Comparison of ENCODE assay signal across 9 mouse cellular contexts in genomic region chr11:75213372-75214080, GRCm38 (mm10). TPM values are rescaled to one million over a fixed set of nuclear protein-coding genes. Genes with fewer than 3 reads are reported as not detected.
A peak's percentile ranks its signal among the peaks of the same experiment; 100 is the strongest.
DNase-seq lines count a peak whose midpoint lies in the region; ATAC-seq and TF ChIP-seq lines count a peak whose summit lies in the region.
"Had no signal": no experiment of that assay in that cellular context is flagged by ENCODE, and none has a peak within 500 bp of the region (broad histone marks: within the 10 kb centered on the region; RNA-seq: fewer than 3 reads in every experiment).

No protein-coding gene starts in this region.

- peaks cover 16% of the 10 kb centered on the region for H3K4me1 ChIP-seq in forebrain, embryonic 11.5 days (replicated peaks; ENCODE audit: control insufficient read depth, insufficient read depth, low read length)
- H3K4me1 ChIP-seq in intestine, embryonic 15.5 days (replicated peaks) = peaks cover 36% of the 10 kb centered on the region
- H3K4me1 ChIP-seq in liver, embryonic 14.5 days (replicated peaks; ENCODE audit: control insufficient read depth in 2 of 2, insufficient read depth in 2 of 2, low read length in 1 of 2) = peaks cover 30 to 40% of the 10 kb centered on the region in 2 experiments
- peaks cover 19% of the 10 kb centered on the region for H3K4me1 ChIP-seq in neural tube, embryonic 14.5 days (ENCODE audit: control insufficient read depth, insufficient read depth, low read length)

- no peaks in the 10 kb centered on the region for H3K27me3 ChIP-seq in forebrain, embryonic 11.5 days (ENCODE audit: control insufficient read depth, insufficient read depth, low read length)
- H3K27me3 ChIP-seq in intestine, embryonic 15.5 days (replicated peaks) = no peaks in the 10 kb centered on the region
- peaks cover 4% of the 10 kb centered on the region; the same call in 1 of the 2 replicates for H3K27me3 ChIP-seq in liver, embryonic 14.5 days (ENCODE audit: control insufficient read depth, insufficient read depth, low read length)
- H3K27me3 ChIP-seq in neural tube, embryonic 14.5 days (ENCODE audit: control insufficient read depth, insufficient read depth, low read length) = no peaks in the 10 kb centered on the region

- peak overlapping the region; percentile 55 for H3K4me2 ChIP-seq in forebrain, embryonic 11.5 days (ENCODE audit: low read depth, low read length, severe bottlenecking)
- H3K4me2 ChIP-seq in intestine, embryonic 15.5 days (replicated peaks) = peak overlapping the region; percentile 78
- H3K4me2 ChIP-seq in liver, embryonic 14.5 days (ENCODE audit: low read depth) = peak overlapping the region; percentile 51
- peak overlapping the region; percentile 47 for H3K4me2 ChIP-seq in neural tube, embryonic 14.5 days (ENCODE audit: low read depth, low read length)

- 2% methylated on average over 35 of the region's 35 CpGs for WGBS in forebrain, embryonic 11.5 days
- 8% methylated on average over 35 of the region's 35 CpGs for WGBS in intestine, embryonic 15.5 days
- WGBS in liver, embryonic 14.5 days (ENCODE audit: insufficient replicate concordance) = 19% methylated on average over 35 of the region's 35 CpGs
- WGBS in neural tube, embryonic 14.5 days = 3% methylated on average over 34 of the region's 35 CpGs

- peak overlapping the region; percentile 27 for H3K4me3 ChIP-seq in forebrain, embryonic 11.5 days (ENCODE audit: low read depth, low read length)
- H3K4me3 ChIP-seq in intestine, embryonic 15.5 days (replicated peaks) = peak overlapping the region; percentile 31
- peak overlapping the region in 1 of 2 experiments; percentile 6; a peak in 2 of 4 replicates for H3K4me3 ChIP-seq in liver, embryonic 14.5 days (ENCODE audit: insufficient read depth in 1 of 2, low read depth in 2 of 2, low read length in 2 of 2)
- peak overlapping the region; percentile 19; the same call in 1 of the 2 replicates for H3K4me3 ChIP-seq in neural tube, embryonic 14.5 days (ENCODE audit: low read depth, low read length)
- H3K4me3 ChIP-seq: megakaryocyte, embryonic 14.5 days had no signal

- no peaks in the 10 kb centered on the region for H3K36me3 ChIP-seq in forebrain, embryonic 11.5 days (ENCODE audit: control insufficient read depth, insufficient read depth, low read length)
- H3K36me3 ChIP-seq in intestine, embryonic 15.5 days = no peaks in the 10 kb centered on the region
- no peaks in the 10 kb centered on the region for H3K36me3 ChIP-seq in liver, embryonic 14.5 days (replicated peaks; ENCODE audit: control insufficient read depth, insufficient read depth, low read depth)
- H3K36me3 ChIP-seq in neural tube, embryonic 14.5 days (ENCODE audit: control insufficient read depth, insufficient read depth, low read length) = no peaks in the 10 kb centered on the region

- H3K9ac ChIP-seq in forebrain, embryonic 11.5 days (ENCODE audit: low read length) = peak overlapping the region; percentile 48; the same call in 1 of the 2 replicates
- peak overlapping the region; percentile 37 for H3K9ac ChIP-seq in intestine, embryonic 15.5 days
- no peak overlapping the region for H3K9ac ChIP-seq in liver, embryonic 14.5 days (replicated peaks)
- peak overlapping the region; percentile 39 for H3K9ac ChIP-seq in neural tube, embryonic 14.5 days (replicated peaks; ENCODE audit: low read depth, low read length)

- no peak for TF ChIP-seq CTCF in liver, embryonic 14.5 days (IDR thresholded peaks at IDR 0.05; ENCODE audit: low read depth)

- peak; percentile 28 for DNase-seq in ES-CJ7 (ENCODE audit: low read depth, low spot score)
- DNase-seq in adrenal gland, postnatal 10 days = peak; percentile 75
- DNase-seq in forebrain, embryonic 11.5 days (ENCODE audit: low spot score) = peak; percentile 79
- no peak for DNase-seq in liver, embryonic 14.5 days (ENCODE audit: low read depth in 3 of 3, low spot score in 3 of 3)
- no peak for DNase-seq in spleen, adult 12 weeks (ENCODE audit: low spot score)
- DNase-seq in right cerebral cortex, adult 2 months (ENCODE audit: low spot score in 2 of 2) = no peak

- ATAC-seq in forebrain, embryonic 11.5 days (replicated peaks; ENCODE audit: low FRiP score) = peak; percentile 65
- peak; percentile 89 for ATAC-seq in intestine, embryonic 15.5 days
- peak; percentile 47 for ATAC-seq in liver, embryonic 14.5 days (ENCODE audit: insufficient read depth)
- peak; percentile 70 for ATAC-seq in neural tube, embryonic 14.5 days (ENCODE audit: low read depth)

- no peaks in the 10 kb centered on the region for H3K9me3 ChIP-seq in forebrain, embryonic 11.5 days (ENCODE audit: control insufficient read depth, low read length)
- H3K9me3 ChIP-seq in intestine, embryonic 15.5 days = no peaks in the 10 kb centered on the region
- H3K9me3 ChIP-seq in liver, embryonic 14.5 days (ENCODE audit: control insufficient read depth, low read length) = no peaks in the 10 kb centered on the region
- H3K9me3 ChIP-seq in neural tube, embryonic 14.5 days (ENCODE audit: control insufficient read depth, low read length) = no peaks in the 10 kb centered on the region

- H3K27ac ChIP-seq in forebrain, embryonic 11.5 days (ENCODE audit: low read depth, low read length) = no peak overlapping the region
- peak overlapping the region; percentile 83 for H3K27ac ChIP-seq in intestine, embryonic 15.5 days
- H3K27ac ChIP-seq in liver, embryonic 14.5 days = no peak overlapping the region
- H3K27ac ChIP-seq in neural tube, embryonic 14.5 days (ENCODE audit: low read depth, low read length) = peak overlapping the region; percentile 70

- no peak for TF ChIP-seq EP300 in liver, embryonic 14.5 days (IDR thresholded peaks at IDR 0.05; ENCODE audit: low read depth)

RNA-seq across cellular contexts. Expression of gene Rtn4rl1, which starts 19.9 kb away (rescaled TPM):
- total RNA-seq in adrenal gland, postnatal 10 days (2021) = 10 to 100 TPM; 25.2 to 27.8 TPM
- 1.0 and 1.1 TPM in 2 replicates for polyA plus RNA-seq in forebrain, embryonic 11.5 days (2014; fragmentation: Nextera tagmentation; extraction: Ambion mirVana)
- 1.7 and 1.8 TPM in 2 replicates for polyA plus RNA-seq in intestine, embryonic 15.5 days (2015; fragmentation: Nextera tagmentation; extraction: Ambion mirVana)
- polyA plus RNA-seq in liver, embryonic 14.5 days (2012; rRNA removed) = 0.56 and 0.61 TPM in 2 replicates
- 0.68 and 0.98 TPM in 2 replicates for polyA plus RNA-seq in liver, embryonic 14.5 days (2014; fragmentation: Nextera tagmentation; extraction: Ambion mirVana)
- 12.7 and 16.0 TPM in 2 replicates for polyA plus RNA-seq in neural tube, embryonic 14.5 days (2014; fragmentation: Nextera tagmentation; extraction: Ambion mirVana)

RNA-seq across cellular contexts. Expression of gene Dph1, which starts 22.5 kb away (rescaled TPM):
- total RNA-seq in adrenal gland, postnatal 10 days (2021) = 10 to 100 TPM; 23.1 to 24.2 TPM
- polyA plus RNA-seq in forebrain, embryonic 11.5 days (2014; fragmentation: Nextera tagmentation; extraction: Ambion mirVana) = 21.8 and 24.0 TPM in 2 replicates
- 23.4 and 23.8 TPM in 2 replicates for polyA plus RNA-seq in intestine, embryonic 15.5 days (2015; fragmentation: Nextera tagmentation; extraction: Ambion mirVana)
- polyA plus RNA-seq in liver, embryonic 14.5 days (2012; rRNA removed) = 9.8 and 11.6 TPM in 2 replicates
- 9.8 and 12.1 TPM in 2 replicates for polyA plus RNA-seq in liver, embryonic 14.5 days (2014; fragmentation: Nextera tagmentation; extraction: Ambion mirVana)
- polyA plus RNA-seq in neural tube, embryonic 14.5 days (2014; fragmentation: Nextera tagmentation; extraction: Ambion mirVana) = 11.4 and 15.6 TPM in 2 replicates

RNA-seq across cellular contexts. Expression of gene Ovca2, which starts 34.9 kb away (rescaled TPM):
- 10 to 100 TPM; 13.5 to 18.1 TPM for total RNA-seq in adrenal gland, postnatal 10 days (2021)
- polyA plus RNA-seq in forebrain, embryonic 11.5 days (2014; fragmentation: Nextera tagmentation; extraction: Ambion mirVana) = 32.7 and 34.4 TPM in 2 replicates
- 21.3 and 21.4 TPM in 2 replicates for polyA plus RNA-seq in intestine, embryonic 15.5 days (2015; fragmentation: Nextera tagmentation; extraction: Ambion mirVana)
- polyA plus RNA-seq in liver, embryonic 14.5 days (2012; rRNA removed) = 7.4 and 10.5 TPM in 2 replicates
- polyA plus RNA-seq in liver, embryonic 14.5 days (2014; fragmentation: Nextera tagmentation; extraction: Ambion mirVana) = 14.3 and 15.3 TPM in 2 replicates
- 15.3 and 20.7 TPM in 2 replicates for polyA plus RNA-seq in neural tube, embryonic 14.5 days (2014; fragmentation: Nextera tagmentation; extraction: Ambion mirVana)

RNA-seq across cellular contexts. Expression of gene Hic1, which starts 44.2 kb away (rescaled TPM):
- total RNA-seq in adrenal gland, postnatal 10 days (2021) = 10 to 100 TPM; 23.6 to 24.5 TPM
- polyA plus RNA-seq in forebrain, embryonic 11.5 days (2014; fragmentation: Nextera tagmentation; extraction: Ambion mirVana) = 0.86 and 1.1 TPM in 2 replicates
- 20.3 and 22.0 TPM in 2 replicates for polyA plus RNA-seq in intestine, embryonic 15.5 days (2015; fragmentation: Nextera tagmentation; extraction: Ambion mirVana)
- 0.97 and 1.4 TPM in 2 replicates for polyA plus RNA-seq in liver, embryonic 14.5 days (2012; rRNA removed)
- 0.28 and 0.48 TPM in 2 replicates for polyA plus RNA-seq in liver, embryonic 14.5 days (2014; fragmentation: Nextera tagmentation; extraction: Ambion mirVana)
- polyA plus RNA-seq in neural tube, embryonic 14.5 days (2014; fragmentation: Nextera tagmentation; extraction: Ambion mirVana) = 0.33 and 2.6 TPM in 2 replicates

Comparison
In these comparisons a context has a peak if more than half of its experiments do, and no peak if none do; other contexts are left out.
1. DNase-seq: peak in ES-CJ7 (single experiment), adrenal gland, postnatal 10 days (single experiment) and forebrain, embryonic 11.5 days (single experiment); none in liver, embryonic 14.5 days (0 of 3), spleen, adult 12 weeks (single experiment) and right cerebral cortex, adult 2 months (0 of 2).
2. H3K27ac ChIP-seq: peak in intestine, embryonic 15.5 days (single experiment) and neural tube, embryonic 14.5 days (single experiment); none in forebrain, embryonic 11.5 days (single experiment) and liver, embryonic 14.5 days (single experiment).
3. Peak in every context shown above with its lines, with median percentiles within 50 percentile points of each other: ATAC-seq and H3K4me2 ChIP-seq.